Mouse (Mus musculus): ENCODE measurements around the gene AC131692.1. TPM values are rescaled to one million over a fixed set of nuclear protein-coding genes. Genes with fewer than 3 reads are reported as not detected.
A peak's percentile ranks its signal among the peaks of the same experiment; 100 is the strongest.
"Not testable (repeated sequence)": the region's sequence is repeated elsewhere in the genome, so short reads cannot be mapped to it uniquely, and the experiment has no call there.

AC131692.1 gene
- total RNA-seq, 4 experiments from 2014 or later, result not detected

DNA sequence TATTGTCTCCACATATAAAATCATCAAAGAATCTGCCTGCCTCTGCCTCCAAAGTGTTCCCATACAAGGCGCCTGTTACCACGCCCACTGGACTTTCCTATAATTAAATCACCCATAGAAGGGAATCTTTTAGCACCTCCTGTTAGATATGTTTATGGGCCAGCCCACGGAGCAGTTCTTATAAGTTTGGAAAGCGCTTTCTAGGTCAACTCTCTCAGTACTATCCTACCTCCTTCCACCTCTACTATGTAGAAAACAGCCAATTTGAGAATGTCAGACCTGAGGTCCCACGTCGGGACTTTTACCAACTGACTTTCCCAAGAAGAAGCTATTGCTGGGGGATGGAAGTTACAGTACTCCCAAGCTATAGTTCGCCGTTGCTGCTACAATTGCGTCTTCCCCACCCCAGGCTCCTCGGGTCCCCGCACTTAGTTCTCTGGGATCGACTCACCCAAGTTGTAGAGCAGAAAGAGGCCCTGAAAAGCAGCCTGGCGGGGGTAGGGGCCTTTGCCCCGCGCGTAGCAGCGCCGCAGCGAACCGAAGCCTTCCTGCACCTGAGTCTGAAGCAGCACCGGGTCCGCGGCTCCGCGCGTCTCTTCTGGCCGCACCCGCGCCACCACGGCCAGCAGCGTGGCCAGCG, 23.2 kb downstream of the AC131692.1 start:
- no peak for DNase-seq (ENCODE audit: low spot score in 2 of 2)

DNA sequence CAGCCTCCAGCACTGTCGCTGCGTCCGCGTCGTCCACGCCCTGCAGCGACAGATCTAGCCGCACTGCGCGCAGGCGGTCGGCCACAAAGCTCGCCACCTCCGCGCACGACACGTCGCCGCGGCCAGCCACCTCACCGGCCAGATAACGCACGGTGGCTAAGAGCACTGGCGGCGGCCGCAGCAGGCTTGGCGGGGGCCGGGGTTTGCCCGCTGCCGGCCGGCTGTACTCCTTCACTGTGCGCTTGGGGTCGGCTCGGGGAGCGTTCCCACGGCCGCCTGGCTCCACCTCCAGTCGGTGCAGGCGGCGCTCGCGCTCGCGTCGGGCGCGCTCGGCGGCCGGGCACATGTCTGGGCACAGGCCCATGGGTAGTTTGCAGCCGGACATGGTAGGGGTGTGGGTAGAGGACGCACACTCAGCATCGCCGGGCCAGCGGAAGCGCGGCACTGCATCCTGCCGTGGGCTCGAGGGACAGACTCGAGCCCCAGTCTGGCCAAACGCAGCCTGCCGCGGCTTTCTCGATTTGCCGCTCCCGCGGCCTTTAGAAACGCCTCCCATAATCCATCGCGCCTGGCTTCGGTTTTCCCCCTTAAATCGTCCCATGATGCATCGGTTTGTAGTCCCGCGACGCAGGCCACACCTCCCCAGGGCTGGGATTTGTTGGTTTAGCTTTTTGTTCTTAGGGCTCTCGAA, 23.9 kb downstream of the AC131692.1 start, which contains the start of gene Sac3d1:
Sac3d1 (minus strand) TSS at position 665 of the 691 bp plus-strand sequence.
- peak; percentile 76 to 79 for DNase-seq (ENCODE audit: low spot score in 2 of 2)

DNA sequence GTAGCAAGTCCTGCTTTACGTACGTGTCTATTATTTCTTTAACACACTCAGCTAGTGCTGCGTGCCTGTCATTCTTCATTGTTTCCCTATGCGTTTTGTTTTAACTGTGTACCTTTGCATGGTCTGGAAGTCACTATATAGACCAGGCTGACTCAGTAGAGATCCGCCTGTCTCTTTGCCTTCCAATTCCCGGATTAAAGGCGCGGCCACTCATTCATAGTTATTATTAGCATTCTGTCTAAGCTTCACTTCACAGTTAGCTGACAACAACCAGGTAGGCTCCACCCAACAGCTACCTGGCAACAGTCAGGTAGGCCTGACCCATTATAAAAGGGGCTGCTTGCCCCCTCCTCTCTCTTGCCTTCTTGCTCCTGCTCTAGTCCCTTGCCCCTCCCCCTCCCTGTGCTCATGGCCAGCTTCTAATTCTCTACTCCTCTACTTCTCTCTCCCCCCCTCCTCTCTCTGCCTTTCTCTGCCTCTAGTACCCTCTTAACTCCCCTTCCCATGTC, 24.5 kb downstream of the AC131692.1 start:
- DNase-seq (ENCODE audit: low spot score in 2 of 2), result no peak

DNA sequence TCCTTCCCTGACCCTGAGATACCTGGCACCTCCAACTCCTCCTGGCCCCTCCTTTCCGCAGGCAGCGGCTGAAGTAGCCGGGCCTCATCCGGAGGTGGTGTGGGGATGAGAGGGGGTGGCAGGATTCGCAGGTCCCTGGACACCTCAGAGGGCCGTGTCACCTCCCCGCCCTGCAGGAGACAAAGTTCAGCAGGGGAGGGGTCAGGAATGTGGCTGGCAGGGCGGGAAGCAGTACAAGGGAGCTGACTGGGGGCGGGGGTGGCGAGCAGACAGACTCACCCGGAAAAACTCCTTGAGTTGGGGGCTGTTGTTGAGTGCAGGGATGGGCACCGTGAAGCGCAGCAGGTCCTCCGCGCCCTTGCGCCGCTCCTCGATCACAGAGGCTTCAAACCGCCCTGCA, 27.5 kb downstream of the AC131692.1 start:
- no peak for DNase-seq (ENCODE audit: low spot score in 2 of 2)

DNA sequence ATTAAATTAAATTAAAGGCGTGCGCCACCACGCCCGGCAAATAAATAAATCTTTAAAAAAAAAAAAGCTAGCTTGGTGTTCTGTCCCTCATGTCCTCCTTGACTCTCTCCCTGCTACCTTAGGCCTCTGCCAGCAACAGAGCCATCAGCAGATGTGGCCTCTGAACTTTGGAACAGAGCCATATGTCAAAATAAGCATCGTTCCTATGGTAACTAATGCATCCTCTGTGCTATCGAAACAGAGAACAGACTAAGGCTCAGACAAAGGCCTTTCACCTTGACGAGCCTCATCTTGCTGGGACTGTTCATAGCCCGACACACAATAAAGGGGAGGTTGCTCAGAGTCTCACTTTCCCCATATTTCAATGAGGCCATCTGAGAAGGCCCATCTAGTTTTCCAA, 29.1 kb downstream of the AC131692.1 start:
- no peak for DNase-seq (ENCODE audit: low spot score in 2 of 2)

DNA sequence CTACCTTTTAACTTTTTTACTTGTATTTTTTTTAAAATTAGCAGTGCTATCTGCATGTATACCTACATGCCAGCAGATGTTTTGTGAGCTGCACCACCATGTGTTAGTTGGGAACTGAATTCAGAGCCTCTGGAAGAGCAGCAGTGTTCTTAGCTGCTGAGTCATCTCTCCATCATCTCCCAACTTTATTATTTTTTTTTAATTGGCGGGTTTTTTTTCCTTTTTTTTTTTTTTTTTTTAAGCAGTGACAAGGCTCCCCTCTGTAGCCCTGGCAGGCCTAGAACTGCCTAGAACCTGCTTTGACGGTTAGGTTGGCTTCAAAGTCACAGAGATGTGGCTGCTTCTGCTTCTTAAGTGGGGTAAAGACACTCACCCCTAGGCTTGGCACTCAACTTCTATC, 30.7 kb downstream of the AC131692.1 start:
- DNase-seq (ENCODE audit: low spot score in 2 of 2), result no peak

DNA sequence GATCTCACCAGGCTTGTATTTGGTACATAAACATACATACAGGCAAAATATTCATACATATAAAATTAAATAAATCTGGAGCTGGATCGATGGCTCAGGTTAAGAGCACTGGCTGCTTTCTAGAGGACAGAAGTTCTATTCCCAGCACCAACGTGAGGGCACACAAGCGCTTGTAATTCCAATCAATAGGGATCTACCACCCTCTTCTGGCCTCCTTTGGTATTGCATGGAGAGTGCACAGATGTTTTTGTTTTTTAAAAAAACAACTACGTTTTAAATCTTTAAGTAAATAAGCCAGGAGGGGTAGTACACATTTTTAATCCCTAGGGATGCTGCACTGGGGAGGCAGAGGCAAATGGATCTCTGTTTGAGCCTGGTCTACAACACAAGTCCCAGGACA, 32.1 kb downstream of the AC131692.1 start:
- DNase-seq (ENCODE audit: low spot score in 2 of 2), result no peak

DNA sequence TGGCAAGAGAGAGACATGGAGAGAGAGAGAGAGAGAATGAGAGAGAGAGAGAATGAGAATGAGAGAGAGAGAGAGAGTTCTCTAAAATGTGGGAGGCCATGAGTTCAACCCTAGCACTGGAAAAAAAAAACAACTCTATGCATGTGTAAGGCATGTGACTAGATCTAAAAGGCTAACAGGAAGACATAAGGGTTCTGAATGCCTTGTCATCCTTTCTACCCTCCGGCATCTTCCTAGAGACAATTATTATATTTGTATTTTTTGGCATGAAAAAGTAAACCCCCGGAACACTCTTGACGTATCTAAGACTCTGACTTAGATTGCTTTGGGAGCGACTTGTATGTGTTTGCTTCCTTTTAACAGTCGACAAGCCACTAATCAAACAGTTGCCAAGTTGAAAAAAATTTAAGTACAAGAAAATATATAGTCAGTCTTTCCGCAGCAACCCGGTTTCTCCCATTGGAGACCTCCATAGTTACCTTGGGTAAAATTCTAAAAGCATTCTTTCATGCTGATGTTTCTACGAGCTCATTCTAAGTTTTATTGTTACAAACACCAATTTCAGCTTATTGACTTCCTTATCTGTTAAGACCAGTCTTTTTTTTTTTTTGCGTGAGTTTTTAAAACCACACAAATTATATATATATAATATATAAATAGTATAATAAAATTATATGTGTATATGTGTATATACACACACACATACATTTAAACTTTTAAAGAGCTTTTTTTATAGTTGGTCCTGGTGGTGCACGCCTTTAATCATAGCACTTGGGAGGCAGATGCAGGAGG, 32.8 kb downstream of the AC131692.1 start:
- no peak for DNase-seq (ENCODE audit: low spot score in 2 of 2)

DNA sequence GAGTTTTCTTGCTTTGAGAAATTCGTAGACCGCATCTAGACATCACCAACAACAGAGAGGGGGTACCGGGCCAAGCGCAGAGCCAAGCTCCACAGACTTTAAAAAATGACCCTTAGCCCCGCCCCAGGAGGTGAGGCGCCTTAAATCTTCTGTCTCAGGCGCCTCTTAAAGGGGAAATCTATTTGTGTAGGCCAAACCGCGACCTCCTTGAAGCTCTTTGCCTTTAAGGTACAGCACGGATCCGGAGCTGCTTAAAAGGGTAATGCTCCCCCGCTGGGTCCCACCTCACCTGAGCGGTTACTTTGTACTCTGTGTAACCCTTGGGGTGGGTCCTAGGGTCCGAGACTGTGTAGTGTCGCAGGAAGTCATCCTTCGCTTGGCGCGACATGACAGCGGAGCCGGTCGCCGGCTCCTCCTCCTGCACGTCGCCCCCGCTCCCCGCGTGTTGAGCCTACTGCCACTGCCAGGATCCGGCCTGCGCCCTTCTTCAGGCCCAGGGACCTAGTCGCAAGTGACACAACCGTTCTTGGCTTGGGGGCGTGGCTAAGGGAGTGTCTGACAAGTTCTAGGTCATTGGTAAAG, 33.6 kb downstream of the AC131692.1 start, which contains the start of gene Snx15:
Snx15 (minus strand) TSS at position 545 of the 582 bp plus-strand sequence.
- DNase-seq (ENCODE audit: low spot score in 2 of 2), result peak; percentile 93 to 96

DNA sequence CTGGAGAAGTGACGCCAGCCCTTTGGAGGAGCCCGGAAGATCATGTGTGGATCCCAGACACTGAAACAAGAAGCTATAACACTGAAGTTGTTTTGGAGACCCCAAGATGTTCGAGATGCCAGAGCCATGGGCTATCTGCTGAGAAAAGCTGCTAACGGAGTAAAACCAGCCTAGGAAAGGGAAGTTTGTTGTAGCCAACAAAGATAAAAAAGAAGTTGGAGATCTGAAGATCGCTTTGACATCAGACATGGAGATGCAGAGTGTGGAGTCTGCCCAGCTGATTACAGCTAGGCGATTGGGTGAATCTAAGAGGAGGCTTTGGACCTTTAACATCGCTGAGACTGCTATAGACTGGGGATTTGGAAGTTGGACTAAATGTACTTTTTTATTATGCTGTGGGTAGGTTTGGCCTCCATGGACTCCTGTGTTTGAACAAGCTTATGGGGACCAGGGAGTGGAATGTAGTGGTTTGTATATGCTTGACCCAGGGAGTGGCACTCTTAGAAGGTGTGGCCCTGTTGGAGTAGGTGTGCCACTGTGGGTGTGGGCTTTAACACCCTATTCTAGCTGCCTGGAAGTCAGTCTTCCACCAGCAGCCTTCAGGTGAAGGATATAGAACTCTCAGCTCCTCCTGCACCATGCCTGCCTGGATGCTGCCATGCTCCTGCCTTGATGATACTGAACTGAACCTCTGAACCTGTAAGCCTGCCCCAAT, 36.4 kb downstream of the AC131692.1 start:
- not testable (repeated sequence) for DNase-seq (ENCODE audit: low spot score in 2 of 2)

DNA sequence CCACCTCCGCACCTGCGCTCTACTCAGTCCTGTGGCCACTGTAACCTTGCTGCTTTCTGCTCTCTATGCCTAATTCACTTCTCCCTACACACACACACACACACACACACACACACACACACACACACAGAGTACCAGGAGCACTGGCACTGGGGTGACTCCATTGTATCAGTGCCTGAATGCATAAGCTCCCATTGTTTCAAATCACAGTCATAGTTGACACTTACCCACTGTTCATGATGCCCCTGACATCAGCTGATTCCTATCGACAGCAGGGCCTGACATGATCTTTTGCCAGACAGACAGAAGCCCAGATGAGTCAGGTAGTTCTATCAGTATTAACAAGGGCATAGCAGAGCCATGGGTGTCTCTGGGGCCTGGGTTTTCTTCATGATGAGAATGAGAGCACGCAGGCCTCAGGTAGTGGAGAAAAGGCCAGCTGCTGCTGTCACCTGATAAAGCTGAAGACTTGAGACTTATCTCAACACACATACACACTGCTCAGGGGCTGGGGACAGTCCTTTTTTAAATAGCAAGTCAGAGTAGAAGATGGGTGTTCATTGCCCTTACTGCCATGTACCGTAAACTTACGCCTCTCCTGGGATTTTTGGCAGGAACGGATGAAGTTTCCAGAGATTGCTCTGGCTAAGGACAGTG, 38.1 kb downstream of the AC131692.1 start:
- no peak for DNase-seq (ENCODE audit: low spot score in 2 of 2)

DNA sequence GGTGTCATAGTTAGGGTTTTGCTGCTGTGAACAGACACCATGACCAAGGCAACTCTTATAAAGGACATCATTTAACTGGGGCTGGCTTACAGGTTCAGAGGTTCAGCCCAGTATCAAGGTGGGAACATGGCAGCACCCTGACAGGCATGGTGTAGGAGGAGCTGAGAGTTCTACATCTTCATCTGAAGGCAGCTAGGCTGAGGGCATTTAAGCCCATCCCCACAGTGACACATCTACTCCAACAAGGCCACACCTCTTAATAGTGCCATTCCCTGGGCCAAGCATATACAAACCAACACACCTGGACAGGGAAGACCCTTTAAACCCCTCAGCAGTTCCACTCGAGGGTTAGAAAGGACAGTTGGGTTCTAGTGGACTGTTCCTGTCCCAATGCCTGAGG, 39.0 kb downstream of the AC131692.1 start:
- DNase-seq (ENCODE audit: low spot score in 2 of 2), result not testable (repeated sequence)

DNA sequence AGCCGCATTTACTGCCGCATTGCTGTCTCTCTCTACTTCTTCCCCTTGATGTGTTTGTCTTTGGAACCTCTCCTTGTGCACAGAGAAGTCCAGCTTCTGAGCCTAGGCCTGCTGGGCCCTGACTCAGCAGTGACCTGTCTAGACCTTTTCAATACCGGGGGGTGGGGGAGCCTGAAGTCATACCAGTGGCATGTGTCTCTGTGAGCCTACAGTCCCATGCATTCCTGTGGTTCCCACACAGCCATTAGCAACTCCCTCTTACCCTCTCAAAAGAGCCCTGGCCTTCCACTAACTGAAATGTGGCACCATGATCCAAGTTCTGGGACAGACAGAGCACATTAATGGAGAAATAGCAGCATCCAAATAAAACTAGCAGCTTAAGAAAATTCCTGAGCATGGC, 42.2 kb downstream of the AC131692.1 start:
- no peak for DNase-seq (ENCODE audit: low spot score in 2 of 2)

DNA sequence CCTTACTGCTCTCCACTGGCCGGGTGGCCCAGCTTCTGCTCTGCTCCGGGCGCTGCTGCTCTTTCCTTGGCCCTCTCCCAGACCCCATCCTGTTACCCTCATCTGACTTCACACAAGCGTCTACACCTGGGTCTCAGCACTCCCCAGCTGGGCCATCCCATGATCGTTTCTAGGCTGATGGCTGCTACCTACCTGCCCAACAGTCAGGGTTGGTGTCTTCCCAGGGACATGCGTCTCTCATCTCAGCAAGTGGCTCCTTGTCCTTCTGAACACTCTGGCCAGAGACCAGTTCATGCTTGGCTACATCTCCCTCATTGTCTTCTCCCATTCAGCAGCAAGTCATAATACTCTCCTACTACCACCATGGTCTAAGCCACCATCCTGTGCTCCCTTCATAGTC, 45.5 kb downstream of the AC131692.1 start:
- DNase-seq (ENCODE audit: low spot score in 2 of 2), result no peak

DNA sequence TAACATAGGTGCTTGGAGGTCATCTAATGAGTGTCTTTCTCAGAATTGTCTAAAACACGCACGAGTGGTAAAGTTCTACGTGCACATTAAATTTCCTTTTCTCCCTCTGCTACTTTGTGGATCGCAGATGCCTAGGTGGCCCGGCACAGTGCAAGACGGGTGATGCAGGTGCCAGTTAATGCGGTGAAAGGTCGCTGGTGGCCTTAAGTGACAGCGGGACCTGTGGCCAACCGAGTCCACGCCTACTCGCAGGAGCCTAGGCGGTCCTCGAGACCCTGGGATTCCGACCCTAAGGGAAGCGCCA, 46.1 kb downstream of the AC131692.1 start:
- peak in 1 of 2 experiments; percentile 24 for DNase-seq (ENCODE audit: low spot score in 2 of 2)

DNA sequence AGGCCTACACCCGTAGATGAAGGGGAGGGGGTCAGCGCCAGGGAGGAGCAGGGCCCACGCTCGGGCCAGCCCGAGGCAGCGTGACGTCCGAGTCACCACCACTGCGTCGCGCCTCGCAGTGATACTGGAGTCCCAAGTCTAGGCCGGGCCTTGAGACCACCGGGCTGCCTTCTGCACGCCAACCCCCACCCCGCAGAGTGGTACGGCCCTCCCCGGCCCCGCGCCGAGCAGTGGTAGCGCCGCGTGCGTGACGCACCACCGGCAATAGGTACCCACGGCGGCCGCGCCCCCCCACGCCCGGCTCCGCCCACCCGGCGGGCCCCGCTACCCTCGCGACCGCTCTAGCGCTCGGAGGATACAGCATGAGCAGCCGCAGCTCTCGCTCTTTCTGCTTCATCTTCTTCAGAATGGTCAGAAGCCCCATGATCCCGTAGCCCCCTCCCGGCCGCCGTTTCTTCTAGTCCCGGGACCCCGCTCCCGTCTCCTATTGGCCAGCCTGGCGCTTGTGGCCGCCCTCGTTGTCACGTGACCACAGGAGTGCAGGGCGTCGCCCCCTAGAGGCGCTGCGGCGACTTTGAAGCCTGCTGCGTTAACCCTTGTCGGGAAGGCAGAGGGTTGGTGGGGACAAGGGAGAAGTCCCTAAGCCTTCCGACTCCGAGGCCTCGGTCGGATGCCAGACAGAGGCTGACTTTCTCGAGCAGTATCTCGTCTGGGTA, 46.6 kb downstream of the AC131692.1 start, which contains the start of gene Batf2:
Batf2 (plus strand) TSS at position 306 of the 716 bp plus-strand sequence.
- peak; percentile 82 to 86 for DNase-seq (ENCODE audit: low spot score in 2 of 2)

DNA sequence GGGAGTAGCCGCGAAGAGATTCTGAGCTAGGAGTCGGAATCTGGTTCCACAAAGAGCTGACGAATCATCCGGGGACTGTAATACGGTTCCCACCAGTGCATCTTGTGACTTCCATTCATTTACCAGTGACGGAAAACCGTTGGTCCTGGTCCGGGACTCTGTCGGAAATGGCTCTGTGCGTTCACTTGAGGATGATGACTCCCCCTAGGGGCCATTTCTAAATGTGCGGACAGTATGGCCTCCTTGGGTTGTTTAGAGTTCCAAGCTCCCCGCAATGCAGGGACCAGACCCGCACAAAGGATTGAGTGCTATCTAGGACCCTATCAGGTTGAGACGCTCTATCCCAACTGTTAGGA, 47.2 kb downstream of the AC131692.1 start, which contains the start of gene Arl2:
Arl2 (minus strand) TSS at position 155 of the 356 bp plus-strand sequence.
- peak; percentile 57 to 60 for DNase-seq (ENCODE audit: low spot score in 2 of 2)

DNA sequence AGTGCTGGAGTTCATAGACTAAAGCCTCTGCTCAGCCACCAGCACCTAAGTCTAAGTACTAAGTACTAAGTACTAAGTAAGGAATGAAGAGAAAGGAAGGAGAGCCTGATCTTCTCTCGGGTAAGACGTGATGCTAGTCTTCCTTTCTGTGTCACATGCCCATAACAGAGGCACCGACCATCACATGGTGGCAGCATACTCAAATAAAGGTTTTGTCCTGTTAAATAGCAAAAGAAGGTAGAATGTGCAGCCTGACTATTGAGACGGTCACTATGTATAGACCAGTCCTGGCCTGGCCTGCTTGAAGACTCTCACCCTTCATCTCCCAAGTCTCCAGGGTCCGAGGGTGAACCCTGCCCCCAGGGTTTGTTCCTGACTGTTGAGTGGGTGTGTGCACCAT, 50.6 kb downstream of the AC131692.1 start:
- no peak for DNase-seq (ENCODE audit: low spot score in 2 of 2)

Measured in gastrocnemius, adult 8-10 months (tissue).